Mouse (Mus musculus) midbrain, embryonic 14.5 days (tissue): Measurements from ENCODE around the gene Prdm16. TPM values are rescaled to one million over a fixed set of nuclear protein-coding genes. Genes with fewer than 3 reads are reported as not detected.

Experiments used
- ATAC-seq: fragments of 200-750 bp; cut with Nextera tagmentation; 2 replicates; pipeline ENCODE4 v1.8.0; 2017; ENCODE audit warnings: moderate number of reproducible peaks, moderate library complexity; ENCODE audit not compliant: low FRiP score, low TSS enrichment
- DNase-seq: peaks from one replicate; pipeline ENCODE4 v3.0.0-alpha.2; 2015
- H3K27ac ChIP-seq: fragments of 300-500 bp; sonication (generic); replicated peaks from 2 replicates; pipeline ENCODE4 v1.5.1; 2014; ENCODE audit warnings: mild to moderate bottlenecking, low read depth, low read length, moderate library complexity
- H3K27me3 ChIP-seq: fragments of 300-500 bp; sonication (generic); 2 replicates; pipeline ENCODE4 v1.6.1; 2014; ENCODE audit warnings: low read length, control low read depth, mixed read lengths; ENCODE audit not compliant: control insufficient read depth, insufficient read depth
- H3K36me3 ChIP-seq: fragments of 300-500 bp; sonication (generic); 2 replicates; pipeline ENCODE4 v1.6.1; 2014; ENCODE audit warnings: low read length, control low read depth; ENCODE audit not compliant: control insufficient read depth, insufficient read depth
- H3K4me1 ChIP-seq: fragments of 300-500 bp; sonication (generic); 2 replicates; pipeline ENCODE4 v1.6.1; 2014; ENCODE audit warnings: mild to moderate bottlenecking, antibody characterized with exemption, low read length, control low read depth; ENCODE audit not compliant: control insufficient read depth, insufficient read depth
- H3K4me2 ChIP-seq: fragments of 300-500 bp; sonication (generic); 2 replicates; pipeline ENCODE4 v1.6.1; 2014; ENCODE audit warnings: mild to moderate bottlenecking, low read length, moderate library complexity
- H3K4me3 ChIP-seq: fragments of 300-500 bp; sonication (generic); replicated peaks from 2 replicates; pipeline ENCODE4 v1.5.1; 2014; ENCODE audit warnings: low read depth, low read length
- H3K9ac ChIP-seq: fragments of 300-500 bp; sonication (generic); replicated peaks from 2 replicates; pipeline ENCODE4 v1.6.1; 2014; ENCODE audit warnings: mild to moderate bottlenecking, low read length, moderate library complexity
- H3K9me3 ChIP-seq: fragments of 300-500 bp; sonication (generic); 2 replicates; pipeline ENCODE4 v1.6.1; 2016; ENCODE audit warnings: low read length, control low read depth, mixed read lengths; ENCODE audit not compliant: control insufficient read depth
- WGBS: fragments of 180-500 bp; shearing (Covaris S2); extraction: QIAGEN DNeasy Blood & Tissue Kit; methylation state at CpG from one replicate; pipeline ENCODE4 v1.1.7; 2014; 5-methylcytosine and 5-hydroxymethylcytosine counted together
- polyA plus RNA-seq: library from polyadenylated mRNA; unstranded; fragments of >200 nt; fragmentation: Nextera tagmentation; extraction: Ambion mirVana; gene quantifications from 2 replicates; pipeline ENCODE4 v1.2.1, GENCODE M21; 2014

Gene Prdm16
- polyA plus RNA-seq, 1 experiment from 2014 or later: 10.1 TPM

DNA sequence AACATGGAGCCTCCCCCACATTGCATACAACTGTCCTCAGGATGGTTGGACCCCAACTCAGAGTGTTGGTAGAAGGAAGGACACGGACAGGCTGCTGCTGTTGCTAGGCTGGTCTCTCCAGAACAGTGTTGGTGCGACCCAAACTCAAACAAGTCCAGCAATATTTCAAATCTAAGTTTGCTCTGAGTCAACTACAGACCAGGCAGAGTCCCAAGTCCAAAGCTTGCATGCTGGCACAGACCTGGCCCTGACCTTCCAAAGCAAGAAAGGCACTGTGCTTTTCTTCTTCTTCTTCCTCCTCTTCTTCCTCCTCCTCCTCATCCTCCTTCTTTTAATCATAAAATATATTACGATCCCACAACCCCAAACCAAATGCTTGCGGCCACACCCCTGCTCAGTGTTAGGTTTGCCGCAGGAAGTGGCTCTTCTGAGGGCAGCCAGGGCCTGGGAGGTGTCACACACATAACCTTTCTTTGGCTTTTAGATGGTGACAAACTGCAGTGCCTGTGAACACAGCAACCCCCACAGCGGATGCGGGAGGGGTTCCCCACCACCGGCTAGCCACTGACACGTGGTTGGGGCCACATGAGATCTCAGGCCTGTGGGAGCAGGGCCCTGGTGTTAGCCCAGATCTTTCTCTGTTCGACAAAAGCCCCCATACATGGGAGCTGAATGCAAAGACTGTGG, 260.6 kb downstream of the Prdm16 start:
- DNase-seq (no peak), ATAC-seq (no peak)
- Histone ChIP-seq H3K27me3 (no peaks in the 10 kb centered on the region), H3K9me3 (no peaks in the 10 kb centered on the region), H3K4me3 (no peak overlapping the region), H3K27ac (no peak overlapping the region), H3K36me3 (no peaks in the 10 kb centered on the region), H3K4me1 (no peaks in the 10 kb centered on the region), H3K4me2 (no peak overlapping the region), H3K9ac (no peak overlapping the region)
- WGBS: 91% methylated on average over 10 of the region's 10 CpGs

- no peak overlapping the region for H3K4me2 ChIP-seq
- no peaks in the 10 kb centered on the region for H3K4me1 ChIP-seq
- 86% methylated on average over 13 of the region's 13 CpGs for WGBS
- H3K9me3 ChIP-seq: no peaks in the 10 kb centered on the region
- no peaks in the 10 kb centered on the region for H3K27me3 ChIP-seq
- DNase-seq: no peak
- H3K9ac ChIP-seq: no peak overlapping the region
- ATAC-seq: no peak
- no peak overlapping the region for H3K27ac ChIP-seq
- no peaks in the 10 kb centered on the region for H3K36me3 ChIP-seq
- no peak overlapping the region for H3K4me3 ChIP-seq
Observed at GRCm38 (mm10) chr4:154371542-154372247, 265.0 kb downstream of the Prdm16 start.

- no peaks in the 10 kb centered on the region for H3K27me3 ChIP-seq
- no peak for DNase-seq
Observed at GRCm38 (mm10) chr4:154370841-154371240, 265.8 kb downstream of the Prdm16 start.

GRCm38 (mm10) chr4:154369089-154369488, 267.6 kb downstream of the Prdm16 start:
- WGBS: 76% methylated on average over 5 of the region's 5 CpGs
- H3K9ac ChIP-seq: no peak overlapping the region
- no peak overlapping the region for H3K27ac ChIP-seq
- no peaks in the 10 kb centered on the region for H3K36me3 ChIP-seq
- H3K9me3 ChIP-seq: no peaks in the 10 kb centered on the region
- H3K4me3 ChIP-seq: no peak overlapping the region
- no peak for ATAC-seq
- no peak for DNase-seq
- no peaks in the 10 kb centered on the region for H3K27me3 ChIP-seq
- H3K4me2 ChIP-seq: no peak overlapping the region
- H3K4me1 ChIP-seq: no peaks in the 10 kb centered on the region

More at GRCm38 (mm10) chr4:154370841-154371240, 265.8 kb downstream of the Prdm16 start:
- no peak overlapping the region for H3K27ac ChIP-seq
- H3K9me3 ChIP-seq: no peaks in the 10 kb centered on the region
- H3K9ac ChIP-seq: no peak overlapping the region
- no peak for ATAC-seq
- no peaks in the 10 kb centered on the region for H3K36me3 ChIP-seq
- H3K4me2 ChIP-seq: no peak overlapping the region
- no peak overlapping the region for H3K4me3 ChIP-seq
- no peaks in the 10 kb centered on the region for H3K4me1 ChIP-seq
- 80% methylated on average over 8 of the region's 8 CpGs for WGBS

GRCm38 (mm10) chr4:154366836-154367235, 269.8 kb downstream of the Prdm16 start:
- Histone ChIP-seq H3K27ac (no peak overlapping the region), H3K4me2 (no peak overlapping the region), H3K27me3 (no peaks in the 10 kb centered on the region), H3K4me3 (no peak overlapping the region), H3K9ac (no peak overlapping the region), H3K36me3 (no peaks in the 10 kb centered on the region), H3K9me3 (no peaks in the 10 kb centered on the region), H3K4me1 (no peaks in the 10 kb centered on the region)
- DNase-seq (no peak), ATAC-seq (no peak)
- 86% methylated on average over 6 of the region's 6 CpGs for WGBS

- Histone ChIP-seq H3K9me3 (no peaks in the 10 kb centered on the region), H3K36me3 (no peaks in the 10 kb centered on the region), H3K4me1 (no peaks in the 10 kb centered on the region), H3K9ac (no peak overlapping the region), H3K27ac (no peak overlapping the region), H3K4me2 (no peak overlapping the region), H3K4me3 (no peak overlapping the region), H3K27me3 (no peaks in the 10 kb centered on the region)
- DNase-seq (no peak), ATAC-seq (no peak)
- 83% methylated on average over 2 of the region's 2 CpGs for WGBS
Observed at GRCm38 (mm10) chr4:154364752-154365151, 271.9 kb downstream of the Prdm16 start.

DNA sequence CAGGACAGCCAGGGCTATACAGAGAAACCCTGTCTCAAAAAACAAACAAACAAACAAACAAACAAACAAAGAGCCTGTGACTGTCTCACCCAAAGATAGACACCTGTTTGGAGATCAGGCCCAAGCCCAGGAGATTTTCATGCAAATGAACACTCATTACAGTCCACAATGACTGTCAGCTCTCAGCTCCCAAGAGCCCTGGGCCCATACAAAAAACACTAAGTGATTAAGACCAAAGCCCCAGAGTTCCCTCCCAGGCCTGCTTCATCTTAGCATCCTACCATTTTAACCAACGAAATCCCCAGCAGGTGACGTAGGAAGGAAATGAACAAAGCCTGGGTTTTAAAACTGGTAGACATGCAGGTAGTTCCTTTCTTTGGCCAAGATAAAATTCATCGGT, 275.8 kb downstream of the Prdm16 start:
- no peaks in the 10 kb centered on the region for H3K27me3 ChIP-seq
- no peak overlapping the region for H3K4me3 ChIP-seq
- H3K9ac ChIP-seq: no peak overlapping the region
- no peak overlapping the region for H3K27ac ChIP-seq
- H3K4me1 ChIP-seq: 0 out of 2 replicates have a peak, but pooled peaks cover 2% of the 10 kb centered on the region
- 69% methylated on average over 3 of the region's 3 CpGs for WGBS
- H3K9me3 ChIP-seq: no peaks in the 10 kb centered on the region
- no peak overlapping the region for H3K4me2 ChIP-seq
- no peaks in the 10 kb centered on the region for H3K36me3 ChIP-seq
- ATAC-seq (no peak), DNase-seq (no peak)

- 90% methylated on average over 6 of the region's 7 CpGs for WGBS
- no peak overlapping the region for H3K9ac ChIP-seq
- ATAC-seq: no peak
Observed at GRCm38 (mm10) chr4:154360441-154360840, 276.2 kb downstream of the Prdm16 start.

More at GRCm38 (mm10) chr4:154360441-154360840, 276.2 kb downstream of the Prdm16 start:
- Histone ChIP-seq H3K27ac (no peak overlapping the region), H3K36me3 (no peaks in the 10 kb centered on the region), H3K9me3 (no peaks in the 10 kb centered on the region), H3K4me3 (no peak overlapping the region), H3K4me2 (no peak overlapping the region), H3K27me3 (no peaks in the 10 kb centered on the region), H3K4me1 (0 out of 2 replicates have a peak, but pooled peaks cover 2% of the 10 kb centered on the region)
- DNase-seq: no peak
